Mouse (Mus musculus) gastrocnemius, adult 18-20 months (tissue): ENCODE measurements around the gene Rbm17. TPM values are rescaled to one million over a fixed set of nuclear protein-coding genes. Genes with fewer than 3 reads are reported as not detected.
A peak's percentile ranks its signal among the peaks of the same experiment; 100 is the strongest.
"Not testable (repeated sequence)": the region's sequence is repeated elsewhere in the genome, so short reads cannot be mapped to it uniquely, and the experiment has no call there.

Experiments
- DNase-seq: peaks from one replicate; pipeline ENCODE4 v3.0.0; 2021; ENCODE audit warnings: low spot score
- total RNA-seq, 2 experiments: library from RNA; stranded (reverse); gene quantifications; 2 replicates each; pipeline ENCODE4 v1.2.3; 2021

Rbm17 gene
- total RNA-seq, 2 experiments from 2014 or later: 54.7 to 55.5 TPM

GRCm38 (mm10) chr2:11546091-11546490 is 57.9 kb downstream of the Rbm17 start:
- DNase-seq: no peak

DNA sequence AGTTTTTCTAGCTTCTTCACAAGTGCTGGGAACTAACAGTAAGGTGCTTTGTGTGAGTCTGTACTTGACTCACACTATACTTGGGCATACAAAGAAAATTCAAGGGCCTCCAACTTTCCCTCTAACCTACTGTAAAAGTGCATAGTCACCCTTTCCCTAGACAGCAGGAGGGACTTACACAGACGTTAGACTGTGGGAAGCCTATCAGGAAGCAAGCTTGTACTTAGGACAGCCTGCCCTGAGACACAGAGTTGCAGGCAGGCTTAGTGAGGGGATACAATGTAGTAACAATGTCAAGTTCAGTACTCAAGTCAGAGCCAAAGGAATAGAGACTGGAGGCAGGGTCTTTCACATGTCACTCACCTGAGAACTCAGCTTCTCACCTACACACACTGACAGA is 58.6 kb downstream of the Rbm17 start:
- DNase-seq: no peak

DNA sequence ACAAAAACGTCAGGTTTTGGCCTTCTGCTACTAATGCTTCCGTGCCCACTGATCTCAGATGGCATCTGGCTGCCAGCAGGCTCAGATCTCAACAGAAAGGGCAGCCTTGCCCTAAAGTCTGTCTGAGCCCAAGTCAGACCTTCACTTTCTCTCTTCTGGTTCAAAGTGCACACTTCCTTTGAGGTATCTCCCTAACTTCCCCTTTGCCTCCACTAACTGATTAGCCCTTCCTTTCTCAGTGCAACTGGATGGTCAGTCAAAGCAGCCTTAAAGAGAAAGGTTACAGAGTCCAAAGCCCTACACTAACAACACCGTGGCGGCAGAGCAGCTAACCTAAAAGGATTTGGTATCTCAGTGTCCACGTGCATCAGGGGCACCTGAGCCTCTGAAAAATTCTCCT is 59.6 kb downstream of the Rbm17 start:
- no peak for DNase-seq

GRCm38 (mm10) chr2:11543158-11543557 is 60.8 kb downstream of the Rbm17 start:
- DNase-seq: no peak

GRCm38 (mm10) chr2:11542640-11543039 is 61.3 kb downstream of the Rbm17 start:
- peak; percentile 85 for DNase-seq

- no peak for DNase-seq
Measured at GRCm38 (mm10) chr2:11542121-11542520, 61.8 kb downstream of the Rbm17 start.

GRCm38 (mm10) chr2:11541528-11541927 is 62.4 kb downstream of the Rbm17 start:
- DNase-seq: not testable (repeated sequence)

- DNase-seq: no peak
Measured at GRCm38 (mm10) chr2:11535966-11536365, 68.0 kb downstream of the Rbm17 start.

Other genes starting within 250 kb of the Rbm17 start
- gene Pfkfb3, start 50.1 kb downstream of the Rbm17 start, total RNA-seq: 100 to 1,000 TPM; 140 to 400 TPM
- gene Gm17490, start 22.1 kb upstream of the Rbm17 start, total RNA-seq: not detected
- under 1 TPM; 0.43 to 0.59 TPM for gene Il2ra, start 38.7 kb upstream of the Rbm17 start, total RNA-seq
- gene Il15ra, start 101.1 kb upstream of the Rbm17 start, total RNA-seq: 10 to 100 TPM; 17.6 to 29.5 TPM
- gene Fbh1, start 173.4 kb upstream of the Rbm17 start, total RNA-seq: 10 to 100 TPM; 19.3 to 19.5 TPM
- gene Ankrd16, start 173.7 kb upstream of the Rbm17 start, total RNA-seq: 10 to 100 TPM; 20.9 to 22.1 TPM